Mouse (Mus musculus): ENCODE data around the gene 4931406P16Rik.

GRCm38 (mm10) chr7:34346505-34346904 lies 33.2 kb upstream of the 4931406P16Rik start:
- TF ChIP-seq CTCF (IDR thresholded peaks at IDR 0.05; ENCODE audit: low read depth, low read length): no peak
- TF ChIP-seq TAL1 (conservative IDR thresholded peaks at IDR 0.05; ENCODE audit: low read depth, low read length): no peak
- TF ChIP-seq GATA1 (IDR thresholded peaks at IDR 0.05; ENCODE audit: borderline replicate concordance, low read length): no peak
- no peak for TF ChIP-seq POLR2AphosphoS5 (IDR thresholded peaks at IDR 0.05; ENCODE audit: insufficient replicate concordance, low read depth, low read length)
- no peak for TF ChIP-seq GATA2 (IDR thresholded peaks at IDR 0.05; ENCODE audit: borderline replicate concordance, low read depth, low read length)
